Mouse (Mus musculus) kidney, adult 2 months (tissue): ENCODE data around the gene Stat2.

Experiments used
- CTCF ChIP-seq: fragments of 200-500 bp; conservative IDR thresholded peaks from 2 replicates; pipeline ENCODE4 v1.5.1; 2011; ENCODE audit warnings: low read depth, mild to moderate bottlenecking, control low read depth, low read length, moderate library complexity, mixed read lengths; ENCODE audit not compliant: insufficient read depth, insufficient read length
- POLR2A ChIP-seq: fragments of 200-500 bp; IDR thresholded peaks from one replicate; pipeline ENCODE4 v1.6.1; 2011; ENCODE audit warnings: low read depth, low read length, control low read depth

DNA sequence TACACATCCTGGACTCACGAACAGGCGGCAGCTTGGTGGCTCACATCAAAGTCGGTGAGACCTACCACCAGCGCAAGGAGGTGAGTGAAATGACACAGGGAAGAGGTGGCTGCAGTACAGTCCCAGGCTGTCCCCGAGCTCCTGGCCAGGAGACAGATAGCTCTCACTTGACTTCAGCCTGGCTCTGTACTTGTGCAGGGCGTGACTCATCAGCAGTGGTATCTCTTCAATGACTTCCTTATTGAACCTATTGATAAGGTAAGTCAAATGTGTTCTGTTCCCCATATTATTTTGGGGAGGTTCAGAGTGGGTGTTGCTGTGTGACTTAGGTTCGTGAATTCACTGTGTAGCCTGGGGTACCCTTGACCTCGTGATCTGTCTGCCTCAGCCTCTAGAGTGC is 45.2 kb downstream of the Stat2 start:
- TF ChIP-seq CTCF = no peak
- TF ChIP-seq POLR2A = no peak
